Mouse (Mus musculus) gastrocnemius, postnatal 25 days (tissue): ENCODE data around the gene Arvcf. TPM values are rescaled to one million over a fixed set of nuclear protein-coding genes. Genes with fewer than 3 reads are reported as not detected.
A peak's percentile ranks its signal among the peaks of the same experiment; 100 is the strongest.

Source experiments
- DNase-seq: peaks from one replicate; pipeline ENCODE4 v3.0.0; 2022
- long read RNA-seq, 2 experiments: library from polyadenylated mRNA; stranded (forward); transcript quantifications; one replicate each; pipeline ENCODE4 v2.0.0; 2021
- total RNA-seq, 2 experiments: library from RNA; stranded (reverse); gene quantifications; 1 replicate in 1 of 2; 2 replicates in 1 of 2; pipeline ENCODE4 v1.2.3; 2021

Gene Arvcf
- total RNA-seq = 10 to 100 TPM; 12.5 to 14.3 TPM
- long read RNA-seq, experiment 1, full-length matches to known transcripts = 4 of 10 reads
- long read RNA-seq, experiment 1, partial matches to known transcripts = 1 of 10 reads
- long read RNA-seq, experiment 1, other reads (novel, unspliced or antisense) = 5 of 10 reads
- long read RNA-seq, experiment 2, full-length matches to known transcripts = 3 of 7 reads
- long read RNA-seq, experiment 2, partial matches to known transcripts = 3 of 7 reads
- long read RNA-seq, experiment 2, other reads (novel, unspliced or antisense) = 1 of 7 reads

DNA sequence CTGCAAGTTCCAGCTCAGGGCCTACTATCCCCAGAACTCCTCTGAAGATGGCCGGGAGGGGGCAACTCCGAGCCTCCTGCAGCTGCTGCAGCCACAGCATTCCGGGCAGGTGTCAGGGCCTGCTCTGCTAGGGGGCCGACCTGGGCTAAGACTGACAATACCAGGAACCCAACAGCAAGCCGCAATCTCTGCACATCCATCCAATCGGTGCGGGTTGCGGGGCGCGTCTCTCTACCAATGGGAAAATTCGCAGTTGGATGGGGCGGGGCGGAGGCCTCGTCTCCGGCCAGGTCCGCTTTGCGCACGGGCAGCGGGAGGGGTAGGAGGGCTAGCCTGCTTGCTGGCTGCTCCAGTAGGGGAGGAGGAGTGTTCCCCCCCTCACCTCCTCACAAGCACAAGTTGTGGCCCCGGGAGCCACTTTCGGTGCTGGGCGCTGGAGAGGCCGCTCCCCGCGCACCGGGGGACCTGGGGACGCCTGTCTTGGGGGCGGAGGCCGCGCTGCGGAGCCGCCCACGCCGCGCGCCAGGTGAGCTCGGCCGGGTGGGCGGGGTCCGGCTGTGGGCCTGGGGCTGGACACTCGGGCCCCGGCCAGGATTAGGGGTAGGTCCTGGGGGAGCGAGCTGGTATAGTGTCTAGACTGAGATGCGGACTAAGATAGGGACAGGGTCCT lies at the start of gene Arvcf, which contains the start of gene Tango2:
Arvcf (plus strand) TSS at position 252 of the 670 bp plus-strand sequence.
Tango2 (minus strand) TSS at position 173 of the 670 bp plus-strand sequence.
- DNase-seq = peak; percentile 91

DNA sequence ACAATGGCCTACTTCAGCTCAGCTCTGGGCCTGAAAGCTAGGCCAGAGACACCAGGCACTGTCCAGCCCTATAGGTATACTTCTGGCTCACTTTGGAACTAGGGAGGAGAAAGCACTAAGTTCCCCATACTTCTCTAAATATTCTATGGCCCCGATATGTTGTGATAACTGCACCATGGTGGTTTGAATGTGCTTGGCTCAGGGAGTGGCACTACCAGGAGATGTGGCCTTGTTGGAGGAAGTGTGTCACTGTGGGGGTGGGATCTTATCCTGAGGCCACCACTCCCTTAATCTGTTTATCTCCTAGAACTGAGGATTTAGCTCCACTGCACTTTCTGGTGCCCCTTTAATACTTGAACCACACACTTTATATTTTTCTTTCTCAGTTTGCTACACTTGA lies 39.8 kb upstream of the Arvcf start:
- no peak for DNase-seq

DNA sequence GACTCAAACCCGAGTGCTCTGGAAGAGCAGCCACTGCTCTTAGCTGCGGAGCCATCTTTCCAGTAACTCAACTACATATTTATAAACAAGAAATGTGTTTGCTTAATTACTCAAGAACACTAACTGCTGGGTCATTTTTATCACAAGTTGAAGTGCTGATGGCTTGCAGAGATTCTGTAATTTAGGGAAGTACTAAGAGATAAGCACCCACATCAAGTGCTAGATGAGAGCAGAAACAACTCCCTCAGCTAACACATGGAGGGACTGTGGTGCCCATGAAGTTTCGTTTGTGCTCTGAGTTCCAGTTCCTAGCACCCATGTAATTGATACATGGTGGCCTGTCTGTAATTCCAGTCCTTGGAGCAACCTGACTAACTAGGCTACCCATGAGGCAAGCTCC lies 29.0 kb upstream of the Arvcf start:
- DNase-seq = no peak

DNA sequence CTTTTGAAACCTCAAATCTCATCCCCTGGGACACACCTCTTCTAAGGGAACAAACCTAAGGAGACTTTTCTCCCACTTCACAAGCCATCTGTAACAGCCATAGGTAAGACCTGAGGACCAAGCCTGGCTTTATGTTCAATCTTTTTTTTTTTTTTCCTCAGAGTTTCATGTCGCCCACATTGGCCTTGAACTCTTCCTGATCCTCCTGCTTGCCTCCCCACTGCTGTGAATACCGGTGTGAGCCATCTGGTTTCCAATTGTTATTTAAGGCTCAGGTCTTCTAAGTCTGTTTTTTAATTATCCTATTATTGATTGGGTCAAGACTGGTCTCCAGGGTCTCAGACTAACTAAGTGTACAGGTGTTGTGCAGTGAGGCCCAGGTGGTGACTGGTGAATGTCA lies 26.5 kb upstream of the Arvcf start:
- no peak for DNase-seq

DNA sequence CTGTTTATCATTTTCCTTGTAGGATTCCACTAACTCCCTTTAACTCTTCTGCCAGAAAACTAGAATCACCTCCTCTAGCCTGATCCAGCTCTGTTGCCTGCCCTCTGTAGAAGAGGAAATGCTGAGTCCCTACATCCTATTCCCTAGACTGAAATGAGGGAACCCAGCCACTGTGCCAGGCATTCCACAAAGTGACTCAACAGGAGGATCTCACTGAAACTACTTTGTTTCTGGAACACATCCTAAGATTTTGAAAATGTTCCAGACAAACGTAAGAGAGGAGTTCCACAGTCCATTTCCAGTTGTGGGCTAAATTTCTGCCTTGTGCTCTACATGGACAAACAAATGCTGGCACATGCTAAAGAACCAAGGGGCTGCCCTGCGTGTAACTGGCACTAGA lies 24.5 kb upstream of the Arvcf start:
- no peak for DNase-seq

DNA sequence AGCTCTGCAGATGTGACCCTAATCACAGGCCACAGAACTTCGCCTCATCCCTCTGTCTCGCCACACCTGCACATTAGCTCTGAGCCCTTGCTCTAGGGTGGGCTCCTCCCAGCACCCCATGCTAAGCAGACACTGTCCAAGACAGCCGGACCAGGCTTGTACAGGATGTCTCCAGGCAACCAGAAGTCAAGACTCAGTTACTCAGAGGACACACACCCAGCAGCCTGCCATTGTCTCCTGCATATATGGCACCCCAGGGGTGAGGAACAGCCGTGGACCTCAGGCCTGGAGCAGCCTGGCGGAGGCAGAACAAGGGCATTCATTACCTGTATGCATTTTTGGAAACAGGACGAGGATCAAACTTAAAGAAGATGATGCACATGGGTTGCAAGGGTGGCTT lies 24.0 kb upstream of the Arvcf start:
- no peak for DNase-seq

DNA sequence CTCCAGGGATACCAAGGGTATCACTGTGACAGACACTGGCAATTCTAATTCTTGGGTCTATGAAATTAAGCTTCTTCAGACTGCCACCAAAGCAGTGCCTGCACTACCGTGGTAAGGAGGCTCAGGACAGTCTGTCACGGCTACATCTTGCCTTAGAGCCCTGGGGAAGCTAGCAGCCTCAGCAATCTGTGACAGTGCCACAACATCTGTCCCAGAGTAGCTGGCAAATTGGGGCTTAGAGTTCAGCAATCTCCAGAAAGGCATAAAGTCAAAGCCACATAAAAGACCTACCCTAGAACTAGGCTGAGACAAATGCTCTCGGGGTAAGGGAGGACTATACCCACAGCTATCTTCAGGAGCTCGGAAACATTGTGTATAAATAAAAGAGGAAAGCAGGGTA lies 22.2 kb upstream of the Arvcf start:
- no peak for DNase-seq

DNA sequence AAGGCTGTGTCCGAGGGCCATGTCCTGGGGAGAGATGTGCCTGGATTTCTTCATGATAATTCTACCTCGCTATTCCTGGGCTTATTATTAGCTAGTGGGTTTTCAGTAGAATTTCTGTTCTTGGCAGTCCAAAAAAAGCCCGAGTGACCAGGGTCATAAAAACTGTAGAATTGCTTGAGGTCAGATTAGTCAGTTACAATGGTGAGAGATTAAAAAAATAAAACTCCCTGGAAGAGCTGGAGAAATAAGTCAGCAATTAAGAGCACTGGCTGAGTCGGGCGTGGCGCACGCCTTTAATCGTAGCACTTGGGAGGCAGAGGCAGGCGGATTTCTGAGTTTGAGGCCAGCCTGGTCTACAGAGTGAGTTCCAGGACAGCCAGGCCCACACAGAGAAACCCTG lies 20.0 kb upstream of the Arvcf start:
- DNase-seq = no peak

DNA sequence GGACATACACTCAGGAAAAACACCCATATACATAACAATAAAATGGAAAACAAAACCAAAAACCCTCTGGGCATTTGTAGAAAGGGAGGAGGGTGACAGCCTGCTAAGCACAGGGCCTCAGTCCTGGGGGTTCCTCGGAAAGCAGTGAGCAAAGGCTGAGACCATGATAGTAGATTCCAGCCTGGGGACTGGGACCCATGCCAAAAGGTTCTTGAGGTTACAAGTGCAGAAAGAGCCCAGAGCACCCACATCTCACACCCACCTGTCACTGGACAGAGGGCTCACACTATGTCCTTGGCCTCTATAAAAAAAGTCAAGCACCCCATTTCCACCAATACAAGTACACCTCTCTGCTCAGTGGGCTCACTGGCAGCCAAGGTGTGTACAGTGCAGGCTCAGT lies 19.5 kb upstream of the Arvcf start:
- no peak for DNase-seq

DNA sequence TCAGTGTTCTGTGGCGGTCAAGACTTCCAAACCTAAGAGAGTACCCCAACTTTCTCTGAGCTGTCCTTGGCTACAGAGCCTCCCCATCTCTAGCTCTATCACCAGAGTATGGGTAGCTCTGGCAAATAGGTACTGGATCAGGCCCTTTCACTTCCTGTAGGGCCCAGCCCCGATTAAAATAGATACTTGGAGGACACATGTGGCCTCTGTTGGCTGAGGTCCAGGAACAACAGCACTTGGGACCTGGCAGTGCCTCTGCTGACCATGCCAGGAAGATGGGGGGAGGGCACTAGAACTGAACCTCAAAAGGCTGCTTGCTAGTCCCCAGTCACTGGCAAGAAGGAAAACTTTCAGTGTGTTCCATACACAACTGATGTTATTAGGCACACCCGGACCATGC lies 14.0 kb upstream of the Arvcf start:
- DNase-seq = peak; percentile 44

DNA sequence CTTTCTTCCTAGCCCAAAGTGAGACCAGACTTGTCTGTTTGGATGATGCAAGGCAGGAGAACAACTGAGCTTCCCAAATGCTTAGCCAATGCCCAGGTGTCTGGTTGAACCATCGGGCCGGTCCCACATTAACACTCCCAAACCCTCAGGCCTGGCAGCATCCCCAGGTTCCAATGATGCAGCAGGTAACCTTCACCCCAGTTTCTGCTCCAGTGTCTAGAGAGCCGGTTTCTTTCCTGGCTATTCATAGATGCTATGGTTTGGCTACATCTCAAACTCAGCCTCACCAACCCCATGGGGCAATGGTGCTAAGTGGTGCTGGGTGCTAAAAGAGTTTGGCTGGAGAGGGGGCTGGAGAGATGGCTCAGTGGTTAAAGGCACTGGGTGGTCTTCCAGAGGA lies 12.0 kb upstream of the Arvcf start:
- peak; percentile 41 for DNase-seq

DNA sequence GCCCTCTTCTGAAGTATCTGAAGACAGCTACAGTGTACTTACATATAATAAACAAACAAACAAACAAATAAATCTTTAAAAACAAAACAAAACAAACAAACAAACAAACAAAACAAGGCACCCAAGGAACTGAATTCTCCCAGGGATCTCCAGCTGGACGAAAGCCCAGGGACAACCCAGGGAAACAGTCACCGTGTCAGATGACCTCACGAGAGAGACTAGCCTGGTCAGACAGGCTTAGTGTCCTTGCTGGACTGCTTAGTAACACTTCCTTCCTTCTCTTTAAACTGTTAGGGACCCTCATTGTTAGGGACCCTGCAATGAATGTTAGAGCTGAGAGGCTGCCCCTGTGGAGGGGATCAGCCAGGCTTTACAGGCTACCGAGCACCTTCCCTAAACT lies 10.7 kb upstream of the Arvcf start:
- no peak for DNase-seq

DNA sequence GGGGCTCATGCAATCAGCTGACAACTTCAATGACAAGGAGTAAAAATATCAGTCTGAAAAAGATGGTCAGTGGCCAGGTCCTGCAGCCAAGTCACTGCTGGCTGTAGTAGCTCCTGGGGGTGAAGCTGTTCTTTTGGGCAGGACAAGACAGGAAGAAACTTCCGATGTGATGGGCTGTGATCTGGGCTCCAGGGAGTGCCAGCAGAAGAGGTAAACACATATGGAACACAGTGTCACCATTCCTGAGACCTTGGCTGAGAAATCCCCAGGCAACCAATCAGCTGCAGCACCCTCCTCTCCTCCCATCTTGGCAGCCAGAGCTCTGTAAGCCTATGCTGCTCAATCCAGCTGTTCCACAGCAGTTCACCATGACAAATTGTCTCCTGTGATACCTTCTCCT lies 8.1 kb upstream of the Arvcf start:
- peak; percentile 80 for DNase-seq

DNA sequence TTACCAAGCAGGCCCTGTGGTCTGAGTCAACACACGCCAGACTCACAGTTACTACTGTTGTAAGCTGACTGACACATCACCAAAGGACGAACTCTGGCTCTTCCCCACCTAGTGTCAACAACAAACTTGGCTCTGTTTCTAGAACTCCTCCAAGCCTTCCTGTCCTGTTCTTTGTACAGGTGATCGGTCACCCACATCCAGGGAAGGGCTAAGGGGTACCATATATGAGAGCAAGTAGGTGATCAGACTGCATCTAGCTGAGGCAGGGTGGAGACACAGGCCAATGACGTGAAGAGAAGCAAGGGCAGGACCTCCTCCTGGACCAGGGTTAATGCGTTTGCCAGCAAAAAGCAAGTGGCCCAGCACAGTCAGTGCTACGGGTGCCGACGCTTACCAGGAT lies 6.4 kb upstream of the Arvcf start:
- no peak for DNase-seq

DNA sequence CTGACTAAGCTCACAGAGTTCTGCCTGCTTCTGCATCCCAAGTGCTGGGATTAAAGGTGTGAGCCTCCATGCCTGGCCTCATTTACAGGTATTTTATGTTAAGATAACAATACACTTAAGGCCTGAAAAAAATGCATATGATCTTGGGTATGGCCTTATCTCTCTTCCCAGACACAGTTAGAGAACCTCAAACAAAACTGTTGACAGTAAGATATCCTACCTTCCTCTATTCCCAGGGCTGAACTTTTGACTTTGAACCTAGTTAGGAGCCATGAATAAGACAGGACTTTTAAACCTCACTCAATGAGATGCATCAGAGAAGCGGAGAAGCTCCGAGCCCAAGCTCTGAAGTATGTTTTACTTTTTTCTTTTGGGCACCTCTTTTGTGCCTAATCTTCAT lies 5.9 kb upstream of the Arvcf start:
- no peak for DNase-seq

DNA sequence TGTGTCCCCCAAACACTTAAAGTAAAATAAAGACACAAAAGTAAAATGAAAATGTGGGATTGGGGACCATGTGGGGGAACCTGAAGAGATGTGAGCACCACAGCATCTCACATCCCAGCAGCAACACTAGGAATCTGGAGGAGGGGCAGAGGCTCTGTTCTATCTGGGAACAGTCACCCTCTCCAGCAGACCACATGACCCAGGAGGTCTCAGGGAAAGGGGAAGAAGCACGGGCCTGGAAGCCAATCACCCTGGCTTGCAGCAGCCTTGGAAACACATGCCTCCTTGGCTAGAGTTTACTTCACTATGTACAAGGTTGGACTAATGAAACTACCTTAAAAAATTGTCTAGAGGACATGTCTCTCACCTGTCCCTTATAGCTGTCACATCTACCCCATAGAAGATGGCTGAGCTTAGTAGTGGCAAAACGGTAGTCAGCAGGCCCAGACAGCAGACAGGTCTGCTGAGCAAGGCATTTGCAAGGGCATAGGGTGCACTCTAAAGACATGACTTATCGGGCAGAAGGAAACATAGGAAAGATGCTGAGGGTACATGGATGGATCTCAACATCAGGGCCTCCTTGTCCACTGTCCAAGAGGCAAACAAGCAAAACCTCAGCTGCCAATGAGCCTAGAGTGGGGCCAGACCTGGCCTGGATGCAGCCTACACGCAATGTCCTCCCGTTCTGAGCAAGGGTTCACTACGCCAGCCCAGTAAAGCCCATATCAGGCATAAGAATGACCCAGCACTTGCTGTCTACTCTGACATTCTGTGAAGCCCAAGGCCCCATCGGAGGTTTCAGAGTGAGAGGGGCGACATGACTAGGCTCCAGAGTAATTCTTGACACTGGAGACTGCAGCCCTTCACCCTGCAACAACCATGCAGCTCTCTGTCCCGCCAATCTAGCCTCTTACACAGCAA lies 5.1 kb upstream of the Arvcf start:
- DNase-seq = no peak

DNA sequence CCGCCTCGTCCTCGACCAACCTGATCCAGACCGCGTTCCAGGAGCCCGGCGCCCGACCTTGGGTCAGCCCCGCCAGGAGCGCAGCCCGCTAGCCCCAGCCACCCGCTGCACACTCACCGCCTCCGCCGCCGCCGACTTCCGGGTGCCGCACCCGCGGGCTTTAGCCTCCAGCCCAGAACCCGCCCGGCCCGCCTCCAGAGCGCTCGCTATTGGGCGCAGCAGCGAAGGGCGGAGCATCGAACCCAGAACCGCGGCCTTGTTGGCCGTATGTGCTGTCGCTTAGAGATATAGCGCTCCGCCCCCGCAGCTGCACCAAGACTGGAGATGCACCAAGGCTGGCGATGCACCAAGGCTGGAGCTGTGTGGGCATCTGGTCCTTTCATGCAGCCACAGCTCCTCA lies 4.2 kb upstream of the Arvcf start:
- DNase-seq = peak; percentile 97

DNA sequence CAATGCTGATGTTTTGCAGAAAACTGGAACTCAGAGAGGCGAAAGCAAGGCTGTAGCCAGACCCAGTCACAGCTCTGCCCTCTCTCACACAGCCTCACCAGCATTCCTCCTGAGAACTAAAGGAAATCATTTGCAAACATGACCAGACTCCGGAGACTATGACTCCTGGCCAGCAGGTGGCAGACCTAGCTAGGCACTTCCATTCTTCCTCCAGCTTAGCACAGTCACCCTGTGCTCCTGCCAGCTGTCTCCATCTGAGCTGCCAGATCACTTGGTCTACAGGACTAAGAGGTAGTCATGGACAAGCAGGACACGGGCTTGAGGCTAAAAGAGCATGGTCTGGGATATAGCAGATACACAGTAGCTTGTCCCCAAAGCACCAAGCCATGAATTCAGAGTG lies 2.7 kb upstream of the Arvcf start:
- DNase-seq = peak; percentile 81

DNA sequence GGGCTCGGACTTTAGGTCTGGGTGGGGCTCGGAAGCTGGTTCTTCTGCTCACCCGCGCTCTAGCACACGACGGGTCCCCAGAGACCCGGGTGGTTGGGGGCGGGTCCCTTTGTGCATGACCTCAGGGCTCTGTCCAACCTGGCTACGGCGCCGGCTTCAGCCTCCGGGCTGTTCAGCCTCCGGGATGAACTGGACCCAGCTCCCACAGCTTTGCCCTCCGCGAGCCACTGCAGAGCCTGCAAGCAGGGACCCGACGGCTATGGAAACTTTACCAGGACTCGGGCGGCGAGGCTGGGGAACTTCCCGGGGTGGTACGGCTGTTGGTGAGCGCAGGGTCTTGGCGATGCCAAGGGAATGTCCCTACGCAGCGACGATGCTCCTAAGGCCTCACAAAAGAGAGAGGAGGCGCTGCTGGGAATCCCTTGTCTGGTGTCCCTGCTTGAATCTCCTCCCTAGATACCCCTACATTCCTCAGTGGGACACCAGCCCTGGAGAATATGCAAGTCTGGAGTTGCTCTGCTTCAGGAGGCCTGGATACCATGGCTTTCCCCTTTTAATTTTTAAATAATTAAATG lies 706 bp downstream of the Arvcf start:
- DNase-seq = peak; percentile 35

DNA sequence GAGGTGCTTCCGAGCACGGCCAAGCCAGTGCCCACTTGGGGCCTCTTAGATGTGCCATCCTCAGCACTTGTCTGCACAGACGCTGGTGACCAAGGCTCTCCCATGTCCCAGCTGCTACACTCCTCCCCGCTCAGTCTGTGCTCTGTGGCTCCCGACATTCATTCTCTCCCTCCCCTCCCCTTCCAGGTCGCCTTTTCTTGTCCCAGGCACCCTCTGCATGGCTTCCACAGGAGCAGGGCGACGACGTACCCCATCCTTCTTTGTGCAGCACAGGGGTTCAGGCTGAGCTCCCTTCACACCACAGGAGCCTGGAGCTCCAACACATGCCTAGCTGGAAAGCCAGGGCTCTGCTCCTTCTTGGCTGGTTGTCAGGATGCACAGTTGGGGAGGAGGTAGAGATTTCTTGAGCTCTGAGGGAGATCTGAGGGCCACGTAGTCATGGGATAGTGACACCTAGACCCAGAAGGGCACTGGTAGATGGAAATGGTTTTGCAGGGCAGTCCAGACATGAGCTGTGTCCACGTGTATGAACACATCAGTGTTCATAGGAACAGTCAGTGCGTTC lies 1.9 kb downstream of the Arvcf start:
- DNase-seq = no peak

DNA sequence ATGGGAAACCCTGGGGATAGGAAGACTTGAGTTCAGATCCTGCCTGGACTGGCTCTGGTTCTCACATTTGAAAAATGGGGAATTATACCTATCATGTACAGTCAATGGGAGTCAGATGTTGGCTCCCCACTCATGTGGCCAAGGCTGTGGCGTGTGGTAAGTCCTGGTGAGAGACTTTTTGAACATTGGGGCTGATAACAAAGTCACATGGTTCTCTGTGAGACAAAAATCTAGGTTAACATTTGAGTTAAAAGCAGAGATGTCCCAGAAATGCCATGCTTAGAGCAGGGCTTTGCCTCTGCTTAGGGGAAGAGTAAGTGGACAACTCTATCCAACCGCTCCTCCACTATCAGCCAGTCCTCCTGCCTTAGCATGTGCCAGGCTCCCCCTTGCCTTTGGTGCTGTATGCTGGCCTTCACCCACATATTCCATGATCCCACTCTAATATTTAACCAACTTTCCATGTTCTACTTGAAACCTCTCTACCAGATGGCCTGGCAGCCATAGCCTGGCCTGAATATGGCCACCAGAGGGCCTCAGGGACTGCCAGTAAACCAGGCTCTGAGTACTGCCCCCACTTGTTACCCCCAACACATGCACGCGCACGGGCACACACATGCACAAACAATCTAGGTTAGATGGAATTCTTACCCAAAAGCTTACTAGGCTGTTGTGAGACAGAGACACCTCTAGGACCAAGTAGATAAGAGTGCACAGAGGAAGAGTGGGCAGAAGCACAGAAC lies 3.5 kb downstream of the Arvcf start:
- DNase-seq = no peak

DNA sequence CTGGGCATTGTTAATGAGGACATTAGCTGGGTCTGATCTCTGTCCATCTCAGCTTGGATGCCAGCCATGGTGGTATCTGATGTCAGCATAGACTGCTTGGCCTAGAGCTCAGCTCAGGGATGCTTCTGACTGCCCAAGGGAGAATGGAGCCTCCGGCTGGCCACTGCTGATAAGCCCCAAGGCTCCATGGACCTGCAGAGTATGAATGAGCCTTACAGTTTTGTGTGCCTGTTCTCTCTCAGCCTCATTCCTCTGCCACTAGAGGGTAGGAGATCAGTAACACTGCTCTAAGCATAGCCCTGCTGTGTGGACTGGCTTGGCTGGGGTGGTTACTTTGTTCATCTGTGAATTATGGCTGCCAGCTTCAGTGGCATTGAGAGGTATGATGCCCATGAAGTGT lies 5.1 kb downstream of the Arvcf start:
- DNase-seq = no peak
